Comparison of ENCODE assay signal across 25 mouse cellular contexts in the genomic region with DNA sequence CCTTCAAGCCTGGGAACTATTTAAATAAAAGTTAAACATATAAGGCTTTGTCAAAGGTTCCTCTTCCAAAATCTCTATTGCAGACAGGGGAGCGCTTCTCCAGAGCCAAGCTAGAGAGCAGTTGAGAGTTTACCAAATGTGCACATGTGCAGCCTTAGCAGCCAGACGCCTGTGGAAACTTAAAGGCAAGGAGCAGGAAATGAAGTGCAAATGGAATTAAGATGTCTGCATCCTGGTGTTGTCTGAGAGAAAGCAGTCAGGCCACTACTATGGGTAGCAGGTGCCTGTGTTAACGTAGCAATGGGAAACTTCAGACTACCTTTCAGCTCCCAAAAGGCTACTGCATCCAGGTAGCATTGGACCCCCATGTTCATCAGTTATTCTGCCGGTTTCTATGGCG.
DNase-seq lines count a peak whose midpoint lies in the region; ATAC-seq and TF ChIP-seq lines count a peak whose summit lies in the region.
"Had no signal": no experiment of that assay in that cellular context is flagged by ENCODE, and none has a peak within 500 bp of the region (broad histone marks: within the 10 kb centered on the region; RNA-seq: fewer than 3 reads in every experiment).

No protein-coding gene starts in this region.

- H3K4me2 ChIP-seq in hindbrain, embryonic 11.5 days (replicated peaks; ENCODE audit: low read depth, low read length) = no peak overlapping the region
- H3K4me2 ChIP-seq in hindbrain, postnatal 0 days (ENCODE audit: low read depth, low read length) = no peak overlapping the region
- H3K4me2 ChIP-seq in midbrain, embryonic 12.5 days (replicated peaks) = no peak overlapping the region
- no peak overlapping the region for H3K4me2 ChIP-seq in midbrain, embryonic 15.5 days
- H3K4me2 ChIP-seq in limb, embryonic 11.5 days (ENCODE audit: low read depth, severe bottlenecking) = 0 out of 2 replicates have a peak overlapping the region, but pooled peaks have one; percentile 4
- H3K4me2 ChIP-seq: embryonic facial prominence, embryonic 13.5 days had no signal

- no peaks in the 10 kb centered on the region for H3K27me3 ChIP-seq in hindbrain, embryonic 11.5 days (ENCODE audit: control insufficient read depth, insufficient read depth, low read length)
- no peaks in the 10 kb centered on the region for H3K27me3 ChIP-seq in hindbrain, postnatal 0 days (ENCODE audit: insufficient read depth, low read length)
- no peaks in the 10 kb centered on the region for H3K27me3 ChIP-seq in midbrain, embryonic 12.5 days
- H3K27me3 ChIP-seq in midbrain, embryonic 15.5 days (replicated peaks) = no peaks in the 10 kb centered on the region
- no peaks in the 10 kb centered on the region for H3K27me3 ChIP-seq in limb, embryonic 11.5 days (ENCODE audit: control insufficient read depth, insufficient read depth, low read length)
- H3K27me3 ChIP-seq: embryonic facial prominence, embryonic 13.5 days had no signal

- TF ChIP-seq CTCF in hindbrain, postnatal 0 days (IDR thresholded peaks at IDR 0.05; ENCODE audit: low read depth) = no peak

- H3K36me3 ChIP-seq in hindbrain, embryonic 11.5 days (ENCODE audit: control insufficient read depth, insufficient read depth, low read length) = no peaks in the 10 kb centered on the region
- H3K36me3 ChIP-seq in hindbrain, postnatal 0 days (ENCODE audit: insufficient read depth, low read length) = no peaks in the 10 kb centered on the region
- H3K36me3 ChIP-seq in midbrain, embryonic 12.5 days = no peaks in the 10 kb centered on the region
- H3K36me3 ChIP-seq in midbrain, embryonic 15.5 days (replicated peaks) = no peaks in the 10 kb centered on the region
- H3K36me3 ChIP-seq in limb, embryonic 11.5 days (ENCODE audit: control insufficient read depth, insufficient read depth, low read length) = no peaks in the 10 kb centered on the region
- H3K36me3 ChIP-seq: embryonic facial prominence, embryonic 13.5 days had no signal

- H3K27ac ChIP-seq in hindbrain, embryonic 11.5 days (ENCODE audit: low read depth, low read length) = peak overlapping the region; percentile 9; the same call in 1 of the 2 replicates
- no peak overlapping the region for H3K27ac ChIP-seq in hindbrain, postnatal 0 days
- peak overlapping the region; percentile 31; the same call in 1 of the 2 replicates for H3K27ac ChIP-seq in midbrain, embryonic 12.5 days (replicated peaks)
- no peak overlapping the region for H3K27ac ChIP-seq in midbrain, embryonic 15.5 days
- no peak overlapping the region for H3K27ac ChIP-seq in limb, embryonic 11.5 days (replicated peaks; ENCODE audit: low read depth, low read length)
- H3K27ac ChIP-seq: embryonic facial prominence, embryonic 13.5 days; left cerebral cortex, adult 2 months; liver, embryonic 14.5 days; macrophage; stomach, postnatal 0 days had no signal

- no peaks in the 10 kb centered on the region for H3K9me3 ChIP-seq in hindbrain, embryonic 11.5 days (ENCODE audit: control insufficient read depth, low read length)
- H3K9me3 ChIP-seq in hindbrain, postnatal 0 days (ENCODE audit: low read length) = no peaks in the 10 kb centered on the region
- H3K9me3 ChIP-seq in midbrain, embryonic 12.5 days = no peaks in the 10 kb centered on the region
- no peaks in the 10 kb centered on the region for H3K9me3 ChIP-seq in midbrain, embryonic 15.5 days
- H3K9me3 ChIP-seq in limb, embryonic 11.5 days (ENCODE audit: control insufficient read depth, low read length) = no peaks in the 10 kb centered on the region; the same call in 1 of the 2 replicates
- H3K9me3 ChIP-seq: embryonic facial prominence, embryonic 13.5 days had no signal

- no peak for DNase-seq in hindbrain, embryonic 11.5 days (ENCODE audit: low spot score)
- no peak for DNase-seq in hindbrain, postnatal 0 days (ENCODE audit: low spot score)
- peak; percentile 77 for DNase-seq in forelimb bud, embryonic 11.5 days (ENCODE audit: low read depth, low spot score)
- peak; percentile 60 for DNase-seq in limb, embryonic 11.5 days (ENCODE audit: low spot score)
- no peak for DNase-seq in kidney, postnatal 14 days
- DNase-seq: adrenal gland, postnatal 10 days; cerebellum, adult 8-10 months; embryo, embryonic 11 days; gastrocnemius, postnatal 10 days; kidney, adult 11 months; kidney, postnatal 25 days; liver; lung, adult 2 months; lung, postnatal 10 days; right cerebral cortex, postnatal 4 days had no signal

- WGBS in hindbrain, embryonic 11.5 days = 81% methylated on average over 5 of the region's 5 CpGs
- 74% methylated on average over 5 of the region's 5 CpGs for WGBS in hindbrain, postnatal 0 days
- 80% methylated on average over 5 of the region's 5 CpGs for WGBS in midbrain, embryonic 12.5 days
- WGBS in midbrain, embryonic 15.5 days = 72% methylated on average over 5 of the region's 5 CpGs
- WGBS in limb, embryonic 11.5 days = 51% methylated on average over 5 of the region's 5 CpGs

- H3K4me3 ChIP-seq in hindbrain, embryonic 11.5 days (ENCODE audit: low read depth, low read length) = no peak overlapping the region
- no peak overlapping the region for H3K4me3 ChIP-seq in hindbrain, postnatal 0 days (ENCODE audit: low read length)
- no peak overlapping the region for H3K4me3 ChIP-seq in midbrain, embryonic 12.5 days
- H3K4me3 ChIP-seq in midbrain, embryonic 15.5 days = no peak overlapping the region
- H3K4me3 ChIP-seq in limb, embryonic 11.5 days (ENCODE audit: low read depth, low read length) = no peak overlapping the region
- H3K4me3 ChIP-seq: embryonic facial prominence, embryonic 13.5 days; erythroblast, embryonic 14.5 days; left cerebral cortex, adult 2 months had no signal

- no peak for ATAC-seq in hindbrain, embryonic 11.5 days (ENCODE audit: low FRiP score)
- no peak for ATAC-seq in hindbrain, postnatal 0 days
- no peak for ATAC-seq in midbrain, embryonic 12.5 days (ENCODE audit: low FRiP score, low read depth)
- ATAC-seq in midbrain, embryonic 15.5 days (replicated peaks) = no peak
- ATAC-seq in limb, embryonic 11.5 days (ENCODE audit: insufficient number of reproducible peaks, low FRiP score, low TSS enrichment, low read depth) = no peak
- ATAC-seq: forebrain, embryonic 16.5 days; Patski had no signal

- no peaks in the 10 kb centered on the region for H3K4me1 ChIP-seq in hindbrain, embryonic 11.5 days (replicated peaks; ENCODE audit: control insufficient read depth, insufficient read depth, low read length)
- no peaks in the 10 kb centered on the region; the same call in 1 of the 2 replicates for H3K4me1 ChIP-seq in hindbrain, postnatal 0 days (ENCODE audit: insufficient read depth, low read length)
- H3K4me1 ChIP-seq in midbrain, embryonic 12.5 days = no peaks in the 10 kb centered on the region
- H3K4me1 ChIP-seq in midbrain, embryonic 15.5 days = peaks cover 10% of the 10 kb centered on the region; the same call in 1 of the 2 replicates
- peaks cover 11% of the 10 kb centered on the region for H3K4me1 ChIP-seq in limb, embryonic 11.5 days (ENCODE audit: control insufficient read depth, insufficient read depth, low read length)

- H3K9ac ChIP-seq in hindbrain, embryonic 11.5 days (ENCODE audit: low read depth, low read length) = no peak overlapping the region
- H3K9ac ChIP-seq in hindbrain, postnatal 0 days (replicated peaks; ENCODE audit: low read length) = no peak overlapping the region
- H3K9ac ChIP-seq in midbrain, embryonic 12.5 days (replicated peaks) = no peak overlapping the region
- no peak overlapping the region for H3K9ac ChIP-seq in midbrain, embryonic 15.5 days
- no peak overlapping the region for H3K9ac ChIP-seq in limb, embryonic 11.5 days (ENCODE audit: low read length)
- H3K9ac ChIP-seq: embryonic facial prominence, embryonic 13.5 days; liver, embryonic 14.5 days had no signal

Comparison
In these comparisons a context has a peak if more than half of its experiments do, and no peak if none do; other contexts are left out.
1. H3K27ac ChIP-seq: peak in hindbrain, embryonic 11.5 days (single experiment) and midbrain, embryonic 12.5 days (single experiment); none in hindbrain, postnatal 0 days (single experiment), midbrain, embryonic 15.5 days (single experiment) and limb, embryonic 11.5 days (single experiment).
2. DNase-seq: peak in forelimb bud, embryonic 11.5 days (single experiment) and limb, embryonic 11.5 days (single experiment); none in hindbrain, embryonic 11.5 days (single experiment), hindbrain, postnatal 0 days (single experiment) and kidney, postnatal 14 days (single experiment).